Mouse (Mus musculus) cerebral cortex, adult 2 months (tissue): ENCODE measurements around the gene Cldn34b3.

ENCODE experiments used
- WGBS: fragments of 180-500 bp; shearing (Covaris S2); methylation state at CpG from one replicate; pipeline ENCODE4 v1.1.7; 2018; 5-methylcytosine and 5-hydroxymethylcytosine counted together

Gene Cldn34b3

DNA sequence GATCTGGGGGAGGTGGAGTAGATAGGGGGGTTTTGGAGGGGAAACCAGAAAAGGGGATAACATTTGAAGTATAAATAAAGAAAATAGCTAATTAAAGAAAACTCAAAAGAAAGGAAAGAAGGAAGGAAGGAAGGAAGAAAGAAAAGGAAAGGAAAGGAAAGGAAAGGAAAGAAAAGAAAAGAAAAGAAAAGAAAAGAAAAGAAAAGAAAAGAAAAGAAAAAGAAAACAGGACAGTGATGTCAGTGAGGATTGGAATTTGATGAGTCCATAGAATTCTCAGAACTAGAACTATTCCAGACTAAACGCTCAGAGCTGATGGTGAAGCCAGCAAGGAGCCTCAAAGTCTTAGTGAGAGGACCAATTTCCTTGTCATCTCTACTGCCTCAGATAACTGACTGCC lies at the start of gene Cldn34b3:
Cldn34b3 (plus strand) TSS at position 301 of the 400 bp plus-strand sequence.
- WGBS: 91% methylated on average over 1 of the region's 1 CpGs
